Mouse (Mus musculus): ENCODE data around the gene Naif1. TPM values are rescaled to one million over a fixed set of nuclear protein-coding genes. Genes with fewer than 3 reads are reported as not detected.
"Not testable (repeated sequence)": the region's sequence is repeated elsewhere in the genome, so short reads cannot be mapped to it uniquely, and the experiment has no call there.

Naif1 gene
- polyA plus RNA-seq, 1 experiment from 2014 or later: 5.4 TPM

GRCm38 (mm10) chr2:32486155-32486554 lies 35.9 kb downstream of the Naif1 start:
- WGBS: 92% methylated on average over 9 of the region's 9 CpGs
- no peaks in the 10 kb centered on the region for H3K27me3 ChIP-seq (ENCODE audit: control insufficient read depth, insufficient read depth, low read length)

GRCm38 (mm10) chr2:32487124-32487623 lies 36.9 kb downstream of the Naif1 start:
- no peak overlapping the region for H3K9ac ChIP-seq (replicated peaks; ENCODE audit: low read depth, low read length)
- 8% methylated on average over 6 of the region's 6 CpGs for WGBS

More at GRCm38 (mm10) chr2:32486155-32486554, 35.9 kb downstream of the Naif1 start:
- Histone ChIP-seq H3K4me3 (ENCODE audit: low read depth, low read length) (no peak overlapping the region), H3K36me3 (ENCODE audit: control insufficient read depth, insufficient read depth, low read length) (no peaks in the 10 kb centered on the region), H3K9me3 (ENCODE audit: control insufficient read depth, low read length) (no peaks in the 10 kb centered on the region), H3K4me2 (ENCODE audit: low read depth, low read length) (no peak overlapping the region), H3K4me1 (ENCODE audit: control insufficient read depth, insufficient read depth, low read length) (no peaks in the 10 kb centered on the region), H3K27ac (ENCODE audit: low read depth, low read length) (no peak overlapping the region), H3K9ac (replicated peaks; ENCODE audit: low read depth, low read length) (no peak overlapping the region)
- no peak for ATAC-seq (ENCODE audit: low read depth)

GRCm38 (mm10) chr2:32488679-32489078 lies 38.4 kb downstream of the Naif1 start:
- Histone ChIP-seq H3K4me1 (ENCODE audit: control insufficient read depth, insufficient read depth, low read length) (no peaks in the 10 kb centered on the region), H3K9me3 (ENCODE audit: control insufficient read depth, low read length) (no peaks in the 10 kb centered on the region), H3K36me3 (ENCODE audit: control insufficient read depth, insufficient read depth, low read length) (no peaks in the 10 kb centered on the region), H3K4me3 (ENCODE audit: low read depth, low read length) (no peak overlapping the region), H3K9ac (replicated peaks; ENCODE audit: low read depth, low read length) (no peak overlapping the region), H3K4me2 (ENCODE audit: low read depth, low read length) (no peak overlapping the region), H3K27ac (ENCODE audit: low read depth, low read length) (no peak overlapping the region), H3K27me3 (ENCODE audit: control insufficient read depth, insufficient read depth, low read length) (no peaks in the 10 kb centered on the region)
- 3% methylated on average over 5 of the region's 5 CpGs for WGBS
- ATAC-seq (ENCODE audit: low read depth): peak; percentile 26; the same call in 1 of the 2 replicates

More at GRCm38 (mm10) chr2:32487124-32487623, 36.9 kb downstream of the Naif1 start:
- Histone ChIP-seq H3K4me3 (ENCODE audit: low read depth, low read length) (no peak overlapping the region), H3K27ac (ENCODE audit: low read depth, low read length) (no peak overlapping the region), H3K4me1 (ENCODE audit: control insufficient read depth, insufficient read depth, low read length) (no peaks in the 10 kb centered on the region), H3K27me3 (ENCODE audit: control insufficient read depth, insufficient read depth, low read length) (no peaks in the 10 kb centered on the region), H3K36me3 (ENCODE audit: control insufficient read depth, insufficient read depth, low read length) (no peaks in the 10 kb centered on the region), H3K9me3 (ENCODE audit: control insufficient read depth, low read length) (no peaks in the 10 kb centered on the region), H3K4me2 (ENCODE audit: low read depth, low read length) (no peak overlapping the region)
- ATAC-seq (ENCODE audit: low read depth): peak; percentile 81

GRCm38 (mm10) chr2:32490730-32491129 lies 40.5 kb downstream of the Naif1 start:
- not testable (repeated sequence) for H3K4me3 ChIP-seq (ENCODE audit: low read depth, low read length); H3K36me3 ChIP-seq (ENCODE audit: control insufficient read depth, insufficient read depth, low read length); H3K27ac ChIP-seq (ENCODE audit: low read depth, low read length); H3K27me3 ChIP-seq (ENCODE audit: control insufficient read depth, insufficient read depth, low read length); H3K9ac ChIP-seq (replicated peaks; ENCODE audit: low read depth, low read length); H3K4me2 ChIP-seq (ENCODE audit: low read depth, low read length); H3K4me1 ChIP-seq (ENCODE audit: control insufficient read depth, insufficient read depth, low read length); ATAC-seq (ENCODE audit: low read depth); H3K9me3 ChIP-seq (ENCODE audit: control insufficient read depth, low read length)

DNA sequence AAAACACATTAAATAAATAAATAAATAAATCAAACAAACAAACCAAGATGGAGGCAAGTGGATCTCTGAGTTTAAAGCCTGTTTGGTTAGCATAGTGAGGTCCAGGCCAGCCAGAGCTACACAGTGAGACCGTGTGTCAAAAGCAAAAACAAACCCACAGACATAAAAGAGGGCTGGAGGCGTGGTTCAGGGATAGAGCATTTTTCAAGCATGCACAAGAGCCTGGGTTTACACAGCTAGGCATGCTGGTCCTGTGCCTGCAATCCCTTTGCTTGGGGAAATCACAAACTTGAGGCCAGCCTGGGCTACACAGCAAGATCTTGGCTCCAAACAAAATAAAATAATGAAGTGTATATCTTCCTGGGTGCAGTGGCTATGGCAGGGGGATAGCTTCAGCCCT lies 42.4 kb downstream of the Naif1 start:
- no peak overlapping the region for H3K9ac ChIP-seq (replicated peaks; ENCODE audit: low read depth, low read length)
- H3K4me3 ChIP-seq (ENCODE audit: low read depth, low read length): no peak overlapping the region
- H3K4me2 ChIP-seq (ENCODE audit: low read depth, low read length): no peak overlapping the region
- H3K36me3 ChIP-seq (ENCODE audit: control insufficient read depth, insufficient read depth, low read length): no peaks in the 10 kb centered on the region
- no peak for ATAC-seq (ENCODE audit: low read depth)
- no peaks in the 10 kb centered on the region for H3K27me3 ChIP-seq (ENCODE audit: control insufficient read depth, insufficient read depth, low read length)
- WGBS: 71% methylated on average over 2 of the region's 2 CpGs
- H3K27ac ChIP-seq (ENCODE audit: low read depth, low read length): no peak overlapping the region
- H3K9me3 ChIP-seq (ENCODE audit: control insufficient read depth, low read length): no peaks in the 10 kb centered on the region
- no peaks in the 10 kb centered on the region for H3K4me1 ChIP-seq (ENCODE audit: control insufficient read depth, insufficient read depth, low read length)

- no peak overlapping the region for H3K4me2 ChIP-seq (ENCODE audit: low read depth, low read length)
- no peaks in the 10 kb centered on the region for H3K9me3 ChIP-seq (ENCODE audit: control insufficient read depth, low read length)
- H3K27ac ChIP-seq (ENCODE audit: low read depth, low read length): no peak overlapping the region
- no peaks in the 10 kb centered on the region for H3K4me1 ChIP-seq (ENCODE audit: control insufficient read depth, insufficient read depth, low read length)
- H3K36me3 ChIP-seq (ENCODE audit: control insufficient read depth, insufficient read depth, low read length): no peaks in the 10 kb centered on the region
- H3K4me3 ChIP-seq (ENCODE audit: low read depth, low read length): no peak overlapping the region
- WGBS: 79% methylated on average over 12 of the region's 12 CpGs
- no peaks in the 10 kb centered on the region for H3K27me3 ChIP-seq (ENCODE audit: control insufficient read depth, insufficient read depth, low read length)
- no peak for ATAC-seq (ENCODE audit: low read depth)
- no peak overlapping the region for H3K9ac ChIP-seq (replicated peaks; ENCODE audit: low read depth, low read length)
These were observed 43.0 kb downstream of the Naif1 start for GRCm38 (mm10) chr2:32493301-32493701.

DNA sequence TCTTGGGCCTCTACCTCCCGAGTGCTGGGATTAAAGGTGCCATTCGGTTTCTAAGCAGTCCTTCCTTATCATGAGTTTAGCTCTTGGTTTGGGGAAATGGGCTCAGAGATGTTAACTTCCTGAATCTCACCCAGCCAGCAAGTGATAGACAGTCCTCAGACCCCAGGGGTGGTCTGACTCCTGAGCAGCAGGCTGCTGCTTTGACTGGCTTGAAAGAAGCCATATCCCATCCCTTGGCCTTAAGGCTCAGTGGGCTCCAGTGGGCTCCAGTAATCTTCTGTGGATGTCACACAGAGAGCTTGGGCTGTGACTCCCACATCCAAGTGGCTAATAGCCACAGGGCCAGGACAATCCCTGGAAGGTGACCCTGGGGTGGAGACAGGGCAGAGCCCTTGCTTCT lies 44.3 kb downstream of the Naif1 start:
- 78% methylated on average over 2 of the region's 2 CpGs for WGBS

DNA sequence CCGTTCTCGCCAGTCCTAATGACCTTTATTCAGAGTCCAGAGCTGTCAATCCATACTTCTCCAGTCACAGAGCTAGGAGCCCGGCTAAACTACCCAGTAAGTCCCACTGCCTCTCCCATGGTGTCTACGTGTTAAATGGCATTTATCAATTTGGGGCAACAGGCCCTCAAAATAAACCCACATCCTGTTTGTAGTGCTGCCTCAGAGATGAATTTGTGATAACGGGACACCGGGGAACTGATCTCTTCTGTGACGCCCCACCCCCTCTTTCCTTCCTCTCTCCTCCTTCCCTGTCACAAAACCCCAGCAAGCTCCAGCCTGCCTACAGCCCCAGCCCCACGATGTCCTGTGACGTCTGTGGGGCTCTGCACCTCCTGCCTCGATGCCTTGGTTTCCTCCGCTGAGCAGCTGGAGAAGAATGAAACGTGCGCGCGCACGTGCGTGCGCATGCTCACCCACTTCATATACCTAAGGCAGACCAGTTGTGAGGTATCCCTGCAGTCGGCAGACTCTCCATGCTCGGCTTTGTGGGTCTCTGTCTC lies 45.0 kb downstream of the Naif1 start:
- H3K4me1 ChIP-seq (ENCODE audit: control insufficient read depth, insufficient read depth, low read length): no peaks in the 10 kb centered on the region
- H3K27ac ChIP-seq (ENCODE audit: low read depth, low read length): no peak overlapping the region
- no peaks in the 10 kb centered on the region for H3K27me3 ChIP-seq (ENCODE audit: control insufficient read depth, insufficient read depth, low read length)
- H3K4me2 ChIP-seq (ENCODE audit: low read depth, low read length): no peak overlapping the region
- no peaks in the 10 kb centered on the region for H3K36me3 ChIP-seq (ENCODE audit: control insufficient read depth, insufficient read depth, low read length)
- H3K4me3 ChIP-seq (ENCODE audit: low read depth, low read length): no peak overlapping the region
- no peaks in the 10 kb centered on the region for H3K9me3 ChIP-seq (ENCODE audit: control insufficient read depth, low read length)
- ATAC-seq (ENCODE audit: low read depth): no peak
- 83% methylated on average over 20 of the region's 20 CpGs for WGBS
- H3K9ac ChIP-seq (replicated peaks; ENCODE audit: low read depth, low read length): no peak overlapping the region

More for the DNA sequence above, 44.3 kb downstream of the Naif1 start:
- Histone ChIP-seq H3K9me3 (ENCODE audit: control insufficient read depth, low read length) (no peaks in the 10 kb centered on the region), H3K9ac (replicated peaks; ENCODE audit: low read depth, low read length) (no peak overlapping the region), H3K27ac (ENCODE audit: low read depth, low read length) (no peak overlapping the region; the same call in 1 of the 2 replicates), H3K27me3 (ENCODE audit: control insufficient read depth, insufficient read depth, low read length) (no peaks in the 10 kb centered on the region), H3K36me3 (ENCODE audit: control insufficient read depth, insufficient read depth, low read length) (no peaks in the 10 kb centered on the region), H3K4me2 (ENCODE audit: low read depth, low read length) (no peak overlapping the region), H3K4me3 (ENCODE audit: low read depth, low read length) (no peak overlapping the region), H3K4me1 (ENCODE audit: control insufficient read depth, insufficient read depth, low read length) (no peaks in the 10 kb centered on the region)
- ATAC-seq (ENCODE audit: low read depth): no peak

GRCm38 (mm10) chr2:32496190-32496589 lies 45.9 kb downstream of the Naif1 start:
- no peaks in the 10 kb centered on the region for H3K36me3 ChIP-seq (ENCODE audit: control insufficient read depth, insufficient read depth, low read length)
- ATAC-seq (ENCODE audit: low read depth): no peak
- no peak overlapping the region for H3K4me3 ChIP-seq (ENCODE audit: low read depth, low read length)
- no peak overlapping the region for H3K9ac ChIP-seq (replicated peaks; ENCODE audit: low read depth, low read length)
- H3K4me1 ChIP-seq (ENCODE audit: control insufficient read depth, insufficient read depth, low read length): no peaks in the 10 kb centered on the region
- no peak overlapping the region for H3K27ac ChIP-seq (ENCODE audit: low read depth, low read length)
- H3K9me3 ChIP-seq (ENCODE audit: control insufficient read depth, low read length): no peaks in the 10 kb centered on the region
- no peaks in the 10 kb centered on the region for H3K27me3 ChIP-seq (ENCODE audit: control insufficient read depth, insufficient read depth, low read length)
- WGBS: 70% methylated on average over 5 of the region's 5 CpGs
- no peak overlapping the region for H3K4me2 ChIP-seq (ENCODE audit: low read depth, low read length)
